Mouse (Mus musculus): Measurements from ENCODE around the gene Plekha7.

DNA sequence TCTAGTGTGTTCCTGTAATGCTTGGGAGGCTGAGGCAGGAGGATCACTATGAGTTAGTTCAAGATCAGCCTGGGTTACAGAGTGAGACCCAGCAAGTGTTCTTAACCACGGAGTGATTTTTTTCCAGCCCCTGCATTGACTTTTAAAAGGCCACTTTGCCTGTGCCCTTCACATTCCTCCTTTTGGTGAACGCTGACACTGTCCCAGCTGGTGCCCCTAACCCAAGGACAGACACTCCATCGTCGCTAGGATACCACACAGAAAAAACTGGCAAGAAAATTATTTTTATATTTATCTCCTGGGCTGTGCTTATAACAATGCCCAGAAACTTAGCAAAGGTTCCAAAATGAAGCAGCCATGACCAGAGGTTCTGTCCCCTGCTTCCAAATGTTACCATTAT lies 67.8 kb downstream of the Plekha7 start:
- TF ChIP-seq CTCF (IDR thresholded peaks at IDR 0.05; ENCODE audit: borderline replicate concordance, insufficient read depth, low read depth, low read length) (no peak), POLR2A (IDR thresholded peaks at IDR 0.05; ENCODE audit: borderline replicate concordance, insufficient read depth, low read length) (no peak)
